Mouse (Mus musculus) urinary bladder, postnatal 10 days (tissue): Measurements from ENCODE around the gene E030018B13Rik.

Experiments used
- DNase-seq: peaks from one replicate; pipeline ENCODE4 v3.0.0; 2022; ENCODE audit warnings: low spot score

The E030018B13Rik gene

GRCm38 (mm10) chr7:63938066-63938913 is 21.6 kb downstream of the E030018B13Rik start:
- no peak for DNase-seq

GRCm38 (mm10) chr7:63938914-63939396 is 22.3 kb downstream of the E030018B13Rik start, which contains the start of gene Klf13:
Klf13 (minus strand) TSS chr7:63938915.
- peak; percentile 80 for DNase-seq

- DNase-seq = peak; percentile 38
Measured at GRCm38 (mm10) chr7:63939397-63939951, 22.8 kb downstream of the E030018B13Rik start.

GRCm38 (mm10) chr7:63940321-63940720 is 23.7 kb downstream of the E030018B13Rik start:
- no peak for DNase-seq

GRCm38 (mm10) chr7:63941050-63941449 is 24.4 kb downstream of the E030018B13Rik start:
- DNase-seq = no peak

- DNase-seq = no peak
Measured at GRCm38 (mm10) chr7:63941501-63941900, 24.8 kb downstream of the E030018B13Rik start.

GRCm38 (mm10) chr7:63943946-63944345 is 27.3 kb downstream of the E030018B13Rik start:
- DNase-seq = no peak

- no peak for DNase-seq
Measured at GRCm38 (mm10) chr7:63947514-63948487, 31.1 kb downstream of the E030018B13Rik start.

- DNase-seq = no peak
Measured at GRCm38 (mm10) chr7:63949176-63949575, 32.5 kb downstream of the E030018B13Rik start.

GRCm38 (mm10) chr7:63950931-63951607 is 34.4 kb downstream of the E030018B13Rik start:
- DNase-seq = no peak

GRCm38 (mm10) chr7:63952077-63952898 is 35.6 kb downstream of the E030018B13Rik start:
- DNase-seq = no peak

GRCm38 (mm10) chr7:63955440-63955839 is 38.8 kb downstream of the E030018B13Rik start:
- DNase-seq = no peak

- DNase-seq = no peak
Measured at GRCm38 (mm10) chr7:63956138-63956823, 39.6 kb downstream of the E030018B13Rik start.

GRCm38 (mm10) chr7:63956981-63957713 is 40.5 kb downstream of the E030018B13Rik start:
- no peak for DNase-seq

GRCm38 (mm10) chr7:63957872-63958640 is 41.4 kb downstream of the E030018B13Rik start:
- DNase-seq = no peak

GRCm38 (mm10) chr7:63963632-63964031 is 47.0 kb downstream of the E030018B13Rik start:
- DNase-seq = no peak

GRCm38 (mm10) chr7:63964121-63964520 is 47.5 kb downstream of the E030018B13Rik start:
- no peak for DNase-seq

GRCm38 (mm10) chr7:63965135-63965534 is 48.5 kb downstream of the E030018B13Rik start:
- no peak for DNase-seq
